Mouse (Mus musculus) heart, postnatal 0 days (tissue): ENCODE results near the gene Fthl17b.
"Not testable (repeated sequence)": the region's sequence is repeated elsewhere in the genome, so short reads cannot be mapped to it uniquely, and the experiment has no call there.

Experiments
- CTCF ChIP-seq: IDR thresholded peaks from 2 replicates; pipeline ENCODE4 v1.5.1; 2016; ENCODE audit warnings: antibody characterized with exemption, control low read depth, low read depth
- EP300 ChIP-seq: IDR thresholded peaks from 2 replicates; pipeline ENCODE4 v1.6.1; 2016; ENCODE audit warnings: antibody characterized with exemption, low read depth

DNA sequence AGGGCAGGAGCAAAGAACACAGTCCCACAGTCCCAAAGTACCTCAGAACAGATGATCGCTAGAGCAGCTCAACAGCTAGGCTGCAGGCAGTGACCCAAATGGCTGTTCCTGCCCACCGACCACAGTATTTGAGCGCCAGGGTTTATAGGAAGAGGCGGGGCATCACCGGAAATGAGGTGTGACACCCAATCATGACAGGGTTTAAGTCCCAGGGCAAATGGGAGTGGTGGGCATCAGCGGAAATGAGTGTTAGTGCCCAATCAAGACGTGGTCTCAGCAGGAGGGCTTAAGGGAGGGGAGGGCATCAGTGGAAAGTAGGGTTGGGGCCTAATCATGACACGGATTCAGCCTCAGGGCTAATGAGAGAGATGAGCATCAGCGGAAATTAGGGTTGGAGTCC lies 23.9 kb upstream of the Fthl17b start, which contains the start of gene Fthl17d:
- not testable (repeated sequence) for TF ChIP-seq CTCF, EP300
